8 mouse cellular contexts compared by ENCODE assay signal in the genomic region with DNA sequence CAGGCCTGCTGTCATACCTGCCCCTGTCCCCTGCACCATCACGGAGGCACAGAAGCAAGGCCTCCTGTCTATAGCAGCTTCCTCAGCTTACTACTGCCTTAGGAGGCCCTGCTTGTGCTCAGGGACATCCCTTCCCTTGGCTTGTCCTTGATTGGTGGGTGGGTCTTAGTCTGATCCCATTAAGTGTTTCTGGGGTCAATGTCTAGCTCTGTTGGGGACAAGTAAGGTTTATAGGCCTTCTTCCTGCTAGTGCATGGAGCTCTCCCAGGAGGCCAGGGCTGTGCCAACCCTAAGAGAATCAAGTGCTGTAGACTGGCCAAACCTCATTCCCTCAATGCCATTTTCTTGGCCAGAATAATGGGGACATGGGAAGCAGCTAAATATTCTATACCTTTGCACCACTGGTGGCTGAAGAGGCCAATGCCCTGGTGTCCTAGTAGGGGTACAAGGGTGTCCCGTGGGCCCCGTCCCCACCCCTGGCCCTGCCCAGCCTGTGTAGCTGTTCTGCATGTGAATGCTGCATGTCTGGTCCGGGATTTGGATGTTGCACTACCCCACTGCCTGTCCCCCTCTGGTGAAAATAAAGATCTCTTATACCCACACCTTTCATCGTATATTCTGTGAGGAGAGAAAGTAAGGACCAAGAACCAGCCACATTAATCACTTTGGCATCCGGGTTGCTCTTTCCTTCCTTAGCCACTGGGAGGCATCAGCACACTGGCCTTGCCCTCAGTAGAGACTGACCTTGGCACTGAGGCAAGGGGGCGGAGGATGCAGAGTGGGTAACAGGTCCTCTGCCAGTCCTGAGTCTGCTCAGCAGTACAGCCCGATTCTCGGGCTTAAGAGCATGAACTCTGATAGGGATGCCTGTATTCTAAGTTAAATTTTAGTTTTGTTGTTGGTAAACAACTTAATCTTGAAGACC. TPM values are rescaled to one million over a fixed set of nuclear protein-coding genes. Genes with fewer than 3 reads are reported as not detected.
A peak's percentile ranks its signal among the peaks of the same experiment; 100 is the strongest.
DNase-seq lines count a peak whose midpoint lies in the region; ATAC-seq and TF ChIP-seq lines count a peak whose summit lies in the region.

No protein-coding gene starts in this region.

- no peaks in the 10 kb centered on the region for H3K27me3 ChIP-seq in ES-Bruce4 (ENCODE audit: control insufficient read depth, insufficient read depth, low read length, poor library complexity, severe bottlenecking)
- no peaks in the 10 kb centered on the region for H3K27me3 ChIP-seq in forebrain, embryonic 16.5 days (replicated peaks; ENCODE audit: control insufficient read depth, insufficient read depth, low read length)
- H3K27me3 ChIP-seq in lung, embryonic 14.5 days (ENCODE audit: insufficient read depth, low read length) = no peaks in the 10 kb centered on the region

- no peak overlapping the region for H3K9ac ChIP-seq in ES-Bruce4 (ENCODE audit: low read depth, poor library complexity, severe bottlenecking)
- H3K9ac ChIP-seq in forebrain, embryonic 16.5 days (replicated peaks; ENCODE audit: low read depth, low read length) = no peak overlapping the region
- no peak overlapping the region for H3K9ac ChIP-seq in lung, embryonic 14.5 days

- no peak for TF ChIP-seq POLR2A in ES-Bruce4 (IDR thresholded peaks at IDR 0.05; ENCODE audit: insufficient read depth, low read length)
- no peak for TF ChIP-seq POLR2A in brain, embryonic 14.5 days (IDR thresholded peaks at IDR 0.05; ENCODE audit: borderline replicate concordance, extremely low read depth, insufficient read depth, insufficient read length, poor library complexity, severe bottlenecking)

- peak; percentile 72 for TF ChIP-seq CTCF in ES-Bruce4 (IDR thresholded peaks at IDR 0.05; ENCODE audit: low read depth, low read length)
- TF ChIP-seq CTCF in brain, embryonic 14.5 days (IDR thresholded peaks at IDR 0.05; ENCODE audit: borderline replicate concordance, extremely low read depth, insufficient read depth, insufficient read length) = peak; percentile 83
- peak; percentile 88 for TF ChIP-seq CTCF in layer of hippocampus, adult 2 months (conservative IDR thresholded peaks at IDR 0.05)
- TF ChIP-seq CTCF in lung, embryonic 14.5 days (IDR thresholded peaks at IDR 0.05; ENCODE audit: low read depth) = peak; percentile 87

- H3K9me3 ChIP-seq in ES-Bruce4 (replicated peaks; ENCODE audit: control insufficient read depth, insufficient read depth, low read length, poor library complexity, severe bottlenecking) = no peaks in the 10 kb centered on the region
- H3K9me3 ChIP-seq in forebrain, embryonic 16.5 days (ENCODE audit: control insufficient read depth, low read length) = no peaks in the 10 kb centered on the region
- no peaks in the 10 kb centered on the region for H3K9me3 ChIP-seq in lung, embryonic 14.5 days (ENCODE audit: low read depth, low read length)

- no peak overlapping the region for H3K4me3 ChIP-seq in ES-Bruce4 (ENCODE audit: low read depth, low read length)
- H3K4me3 ChIP-seq in forebrain, embryonic 16.5 days (replicated peaks; ENCODE audit: low read length) = no peak overlapping the region
- no peak overlapping the region for H3K4me3 ChIP-seq in layer of hippocampus, adult 2 months
- no peak overlapping the region for H3K4me3 ChIP-seq in lung, embryonic 14.5 days (ENCODE audit: low read depth, low read length)

- intact Hi-C loops in heart, postnatal 25 days (cut with DNase I) = loop anchor here (2.0 kb wide), 1 partner anchor 117 kb away; a partner anchor contains a TSS

- 54% methylated on average over 9 of the region's 9 CpGs for WGBS in forebrain, embryonic 16.5 days
- 51% methylated on average over 9 of the region's 9 CpGs for WGBS in lung, embryonic 14.5 days

- H3K4me2 ChIP-seq in forebrain, embryonic 16.5 days (ENCODE audit: low read length) = no peak overlapping the region
- H3K4me2 ChIP-seq in lung, embryonic 14.5 days = no peak overlapping the region

- H3K36me3 ChIP-seq in ES-Bruce4 (ENCODE audit: control insufficient read depth, insufficient read depth, low read length, poor library complexity, severe bottlenecking) = no peaks in the 10 kb centered on the region
- peaks cover 24% of the 10 kb centered on the region for H3K36me3 ChIP-seq in forebrain, embryonic 16.5 days (ENCODE audit: control insufficient read depth, insufficient read depth)
- H3K36me3 ChIP-seq in lung, embryonic 14.5 days (ENCODE audit: insufficient read depth) = peaks cover 46% of the 10 kb centered on the region

- ATAC-seq in forebrain, embryonic 16.5 days = peak; percentile 80
- peak; percentile 77 for ATAC-seq in lung, embryonic 14.5 days (ENCODE audit: insufficient read depth)

- H3K27ac ChIP-seq in ES-Bruce4 (ENCODE audit: insufficient read depth, low read length) = no peak overlapping the region
- no peak overlapping the region for H3K27ac ChIP-seq in forebrain, embryonic 16.5 days (ENCODE audit: low read length)
- H3K27ac ChIP-seq in layer of hippocampus, adult 2 months = peak overlapping the region; percentile 54; the same call in 1 of the 2 replicates
- no peak overlapping the region for H3K27ac ChIP-seq in lung, embryonic 14.5 days (ENCODE audit: low read depth)

- no peaks in the 10 kb centered on the region for H3K4me1 ChIP-seq in ES-Bruce4 (ENCODE audit: control insufficient read depth, insufficient read depth, low read length)
- no peaks in the 10 kb centered on the region for H3K4me1 ChIP-seq in forebrain, embryonic 16.5 days (replicated peaks; ENCODE audit: control insufficient read depth, insufficient read depth, low read length)
- no peaks in the 10 kb centered on the region for H3K4me1 ChIP-seq in lung, embryonic 14.5 days (ENCODE audit: insufficient read depth)

- peak; percentile 83 for DNase-seq in brain, embryonic 14.5 days (ENCODE audit: low read depth)
- peak; percentile 62 for DNase-seq in heart, postnatal 25 days (ENCODE audit: low spot score)
- DNase-seq in layer of hippocampus, adult 2 months (ENCODE audit: low spot score in 2 of 2) = peak; percentile 54 to 62
- DNase-seq in lung, embryonic 14.5 days = peak; percentile 81
- DNase-seq in ovary, postnatal 10 days (ENCODE audit: low spot score) = peak; percentile 13
- DNase-seq in thymus, postnatal 25 days = peak; percentile 41

- TF ChIP-seq EP300 in ES-Bruce4 (IDR thresholded peaks at IDR 0.05; ENCODE audit: insufficient read depth, low read depth, low read length) = no peak

RNA-seq across cellular contexts. Expression of a gene that starts 20.1 kb away (rescaled TPM):
- polyA plus RNA-seq in ES-Bruce4 (2011; ENCODE audit: insufficient read depth, insufficient read length, low read depth, missing spikeins) = 24.0 and 25.1 TPM in 2 replicates
- polyA plus RNA-seq in brain, embryonic 14.5 days (2012; rRNA removed) = 31.5 and 40.6 TPM in 2 replicates
- polyA plus RNA-seq in forebrain, embryonic 16.5 days (2015; fragmentation: Nextera tagmentation; extraction: Ambion mirVana) = 34.2 and 34.3 TPM in 2 replicates
- 10 to 100 TPM; 25.7 to 27.6 TPM for total RNA-seq in heart, postnatal 25 days (2021)
- total RNA-seq in layer of hippocampus, adult 2 months (2021) = 10 to 100 TPM; 19.5 to 20.1 TPM
- polyA plus RNA-seq in lung, embryonic 14.5 days (2014; fragmentation: Nextera tagmentation; extraction: Ambion mirVana) = 37.5 and 38.5 TPM in 2 replicates

RNA-seq across cellular contexts. Expression of a gene that starts 22.4 kb away (rescaled TPM):
- 76.6 and 85.5 TPM in 2 replicates for polyA plus RNA-seq in ES-Bruce4 (2011; ENCODE audit: insufficient read depth, insufficient read length, low read depth, missing spikeins)
- polyA plus RNA-seq in brain, embryonic 14.5 days (2012; rRNA removed) = 111 and 112 TPM in 2 replicates
- 101 and 106 TPM in 2 replicates for polyA plus RNA-seq in forebrain, embryonic 16.5 days (2015; fragmentation: Nextera tagmentation; extraction: Ambion mirVana)
- 10 to 100 TPM; 59.3 to 61.2 TPM for total RNA-seq in heart, postnatal 25 days (2021)
- 10 to 100 TPM; 70.9 to 77.4 TPM for total RNA-seq in layer of hippocampus, adult 2 months (2021)
- polyA plus RNA-seq in lung, embryonic 14.5 days (2014; fragmentation: Nextera tagmentation; extraction: Ambion mirVana) = 51.4 and 57.4 TPM in 2 replicates

RNA-seq across cellular contexts. Expression of a gene that starts 28.0 kb away (rescaled TPM):
- 8.7 and 10.7 TPM in 2 replicates for polyA plus RNA-seq in ES-Bruce4 (2011; ENCODE audit: insufficient read depth, insufficient read length, low read depth, missing spikeins)
- 30.9 and 38.7 TPM in 2 replicates for polyA plus RNA-seq in brain, embryonic 14.5 days (2012; rRNA removed)
- polyA plus RNA-seq in forebrain, embryonic 16.5 days (2015; fragmentation: Nextera tagmentation; extraction: Ambion mirVana) = 29.5 and 33.8 TPM in 2 replicates
- 1 to 10 TPM; 3.2 to 4.4 TPM for total RNA-seq in heart, postnatal 25 days (2021)
- 1 to 10 TPM; 4.6 to 5.7 TPM for total RNA-seq in layer of hippocampus, adult 2 months (2021)
- 17.7 and 22.7 TPM in 2 replicates for polyA plus RNA-seq in lung, embryonic 14.5 days (2014; fragmentation: Nextera tagmentation; extraction: Ambion mirVana)

RNA-seq across cellular contexts. Expression of a gene that starts 34.4 kb away (rescaled TPM):
- polyA plus RNA-seq in ES-Bruce4 (2011; ENCODE audit: insufficient read depth, insufficient read length, low read depth, missing spikeins) = 17.5 and 18.1 TPM in 2 replicates
- polyA plus RNA-seq in brain, embryonic 14.5 days (2012; rRNA removed) = 19.8 and 36.5 TPM in 2 replicates
- 18.8 and 21.1 TPM in 2 replicates for polyA plus RNA-seq in forebrain, embryonic 16.5 days (2015; fragmentation: Nextera tagmentation; extraction: Ambion mirVana)
- 10 to 100 TPM; 10.8 to 12.3 TPM for total RNA-seq in heart, postnatal 25 days (2021)
- total RNA-seq in layer of hippocampus, adult 2 months (2021) = 10 to 100 TPM; 29.5 to 30.3 TPM
- 17.8 and 17.9 TPM in 2 replicates for polyA plus RNA-seq in lung, embryonic 14.5 days (2014; fragmentation: Nextera tagmentation; extraction: Ambion mirVana)

Comparison
In these comparisons a context has a peak if more than half of its experiments do, and no peak if none do; other contexts are left out.
1. DNase-seq: peak in every context shown above with its lines; median percentile 83 in brain, embryonic 14.5 days; 81 in lung, embryonic 14.5 days; 62 in heart, postnatal 25 days; 58 in layer of hippocampus, adult 2 months; 41 in thymus, postnatal 25 days; 13 in ovary, postnatal 10 days.